Mouse (Mus musculus) hindbrain, embryonic 11.5 days (tissue): Measurements from ENCODE around the gene App. TPM values are rescaled to one million over a fixed set of nuclear protein-coding genes. Genes with fewer than 3 reads are reported as not detected.

Experiments
- ATAC-seq: fragments of 200-750 bp; cut with Nextera tagmentation; 2 replicates; pipeline ENCODE4 v1.8.0; 2017; ENCODE audit warnings: mild to moderate bottlenecking, moderate TSS enrichment, moderate library complexity; ENCODE audit not compliant: low FRiP score
- DNase-seq: peaks from one replicate; pipeline ENCODE4 v3.0.0-alpha.2; 2015; ENCODE audit warnings: low spot score
- H3K27ac ChIP-seq: fragments of 300-500 bp; sonication (generic); 2 replicates; pipeline ENCODE4 v1.5.1; 2014; ENCODE audit warnings: mild to moderate bottlenecking, low read depth, low read length
- H3K27me3 ChIP-seq: fragments of 300-500 bp; sonication (generic); 2 replicates; pipeline ENCODE4 v1.6.1; 2014; ENCODE audit warnings: mild to moderate bottlenecking, low read length, moderate library complexity, mixed read lengths; ENCODE audit not compliant: control insufficient read depth, insufficient read depth
- H3K36me3 ChIP-seq: fragments of 300-500 bp; sonication (generic); 2 replicates; pipeline ENCODE4 v1.6.1; 2014; ENCODE audit warnings: mild to moderate bottlenecking, low read length, moderate library complexity, mixed read lengths; ENCODE audit not compliant: control insufficient read depth, insufficient read depth
- H3K4me1 ChIP-seq: fragments of 300-500 bp; sonication (generic); replicated peaks from 2 replicates; pipeline ENCODE4 v1.6.1; 2014; ENCODE audit warnings: low read length, mixed read lengths; ENCODE audit not compliant: control insufficient read depth, insufficient read depth
- H3K4me2 ChIP-seq: fragments of 300-500 bp; sonication (generic); replicated peaks from 2 replicates; pipeline ENCODE4 v1.6.1; 2014; ENCODE audit warnings: mild to moderate bottlenecking, low read depth, low read length
- H3K4me3 ChIP-seq: fragments of 300-500 bp; sonication (generic); 2 replicates; pipeline ENCODE4 v1.5.1; 2014; ENCODE audit warnings: low read depth, low read length
- H3K9ac ChIP-seq: fragments of 300-500 bp; sonication (generic); 2 replicates; pipeline ENCODE4 v1.6.1; 2014; ENCODE audit warnings: low read depth, low read length
- H3K9me3 ChIP-seq: fragments of 300-500 bp; sonication (generic); 2 replicates; pipeline ENCODE4 v1.6.1; 2016; ENCODE audit warnings: low read length; ENCODE audit not compliant: control insufficient read depth
- WGBS: fragments of 180-500 bp; shearing (Covaris S2); extraction: QIAGEN DNeasy Blood & Tissue Kit; methylation state at CpG from one replicate; pipeline ENCODE4 v1.1.7; 2014; 5-methylcytosine and 5-hydroxymethylcytosine counted together
- polyA plus RNA-seq: library from polyadenylated mRNA; unstranded; fragments of >200 nt; fragmentation: Nextera tagmentation; extraction: Ambion mirVana; gene quantifications from 2 replicates; pipeline ENCODE4 v1.2.1, GENCODE M21; 2014

App gene
- polyA plus RNA-seq, 1 experiment from 2014 or later = 203 TPM

- H3K27ac ChIP-seq = no peak overlapping the region
- no peak overlapping the region for H3K4me3 ChIP-seq
- H3K9me3 ChIP-seq = no peaks in the 10 kb centered on the region
- no peaks in the 10 kb centered on the region for H3K27me3 ChIP-seq
- DNase-seq (no peak), ATAC-seq (no peak)
- WGBS = 75% methylated on average over 2 of the region's 2 CpGs
- H3K9ac ChIP-seq = no peak overlapping the region
- H3K4me2 ChIP-seq = no peak overlapping the region
- no peaks in the 10 kb centered on the region for H3K4me1 ChIP-seq
- peaks cover 3% of the 10 kb centered on the region; the same call in 1 of the 2 replicates for H3K36me3 ChIP-seq
These were observed 162.9 kb downstream of the App start for GRCm38 (mm10) chr16:85010651-85011050.

DNA sequence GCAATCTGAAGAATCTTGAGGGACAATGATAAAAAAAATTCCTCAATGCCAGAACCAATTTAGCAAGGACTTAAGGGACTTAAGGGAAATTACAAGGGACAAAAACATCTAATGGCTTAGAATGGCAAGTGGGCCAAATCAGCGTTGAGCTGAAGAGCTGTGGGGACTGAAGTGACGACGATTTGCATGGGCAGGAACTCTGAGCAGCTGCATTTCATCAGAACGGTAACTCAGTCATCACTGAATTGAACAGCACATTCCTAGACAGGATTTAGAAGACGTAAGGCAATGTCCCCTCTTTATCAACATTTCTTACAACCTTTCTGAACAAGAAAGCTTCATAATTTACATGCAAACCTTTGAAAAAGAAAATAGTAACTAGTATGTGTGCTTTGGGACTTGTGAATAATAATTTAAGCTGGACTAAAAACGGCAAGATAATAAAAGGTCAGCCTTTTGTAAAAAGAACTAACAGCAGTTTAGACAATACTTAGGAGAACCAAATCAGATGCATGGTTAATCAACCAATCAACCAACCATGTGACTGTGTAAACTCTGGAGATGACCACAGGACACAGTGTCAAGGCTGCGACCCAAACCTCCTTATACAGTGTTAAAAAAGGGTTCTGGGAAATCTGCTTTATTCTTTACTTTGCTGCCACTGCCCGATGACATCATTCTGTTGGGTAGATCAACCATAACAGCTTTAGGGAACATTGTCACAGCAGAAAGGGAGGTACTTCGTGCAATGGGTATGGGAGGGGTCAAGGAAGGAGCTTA is 164.5 kb downstream of the App start:
- no peak overlapping the region for H3K4me3 ChIP-seq
- H3K27ac ChIP-seq = no peak overlapping the region
- WGBS = 83% methylated on average over 9 of the region's 9 CpGs
- H3K4me1 ChIP-seq = no peaks in the 10 kb centered on the region
- H3K9me3 ChIP-seq = no peaks in the 10 kb centered on the region
- no peak overlapping the region for H3K4me2 ChIP-seq
- no peaks in the 10 kb centered on the region for H3K27me3 ChIP-seq
- DNase-seq (no peak), ATAC-seq (no peak)
- peaks cover 3% of the 10 kb centered on the region; the same call in 1 of the 2 replicates for H3K36me3 ChIP-seq
- no peak overlapping the region for H3K9ac ChIP-seq

GRCm38 (mm10) chr16:85001939-85002556 is 171.5 kb downstream of the App start:
- no peaks in the 10 kb centered on the region for H3K27me3 ChIP-seq
- H3K9me3 ChIP-seq = no peaks in the 10 kb centered on the region
- no peak overlapping the region for H3K9ac ChIP-seq
- H3K27ac ChIP-seq = no peak overlapping the region
- ATAC-seq (no peak), DNase-seq (no peak)
- H3K36me3 ChIP-seq = 0 out of 2 replicates have a peak, but pooled peaks cover 2% of the 10 kb centered on the region
- WGBS = 97% methylated on average over 5 of the region's 5 CpGs
- H3K4me3 ChIP-seq = no peak overlapping the region
- H3K4me1 ChIP-seq = no peaks in the 10 kb centered on the region
- no peak overlapping the region for H3K4me2 ChIP-seq

- H3K4me1 ChIP-seq = no peaks in the 10 kb centered on the region
- ATAC-seq (no peak), DNase-seq (no peak)
- H3K9me3 ChIP-seq = no peaks in the 10 kb centered on the region
- H3K4me3 ChIP-seq = no peak overlapping the region
- 89% methylated on average over 7 of the region's 7 CpGs for WGBS
- H3K9ac ChIP-seq = no peak overlapping the region
- no peak overlapping the region for H3K4me2 ChIP-seq
- H3K27me3 ChIP-seq = no peaks in the 10 kb centered on the region
- no peak overlapping the region for H3K27ac ChIP-seq
- 0 out of 2 replicates have a peak, but pooled peaks cover 2% of the 10 kb centered on the region for H3K36me3 ChIP-seq
These were observed 173.3 kb downstream of the App start for GRCm38 (mm10) chr16:85000304-85000703.

DNA sequence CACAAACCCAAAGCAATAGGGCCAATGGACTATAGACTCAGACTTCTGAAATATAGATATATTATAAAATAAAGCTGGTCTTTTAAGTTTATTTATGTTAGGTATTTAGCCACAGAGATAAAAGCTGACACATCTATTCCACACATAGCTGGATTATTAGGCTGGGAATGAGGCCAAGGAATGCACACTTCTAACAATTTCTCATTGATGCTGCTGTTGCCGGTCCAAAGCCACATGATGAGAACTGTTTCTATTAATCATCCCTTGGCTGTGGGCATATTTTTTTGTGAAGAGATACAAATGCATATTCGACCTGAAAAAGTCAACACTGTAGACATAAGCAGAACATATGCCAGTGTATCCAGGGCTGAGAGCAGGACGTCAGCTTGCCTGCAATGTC is 176.0 kb downstream of the App start:
- H3K4me3 ChIP-seq = no peak overlapping the region
- DNase-seq = no peak
- no peaks in the 10 kb centered on the region for H3K4me1 ChIP-seq
- no peak overlapping the region for H3K27ac ChIP-seq
- H3K27me3 ChIP-seq = no peaks in the 10 kb centered on the region
- 91% methylated on average over 3 of the region's 3 CpGs for WGBS
- H3K9me3 ChIP-seq = no peaks in the 10 kb centered on the region
- 0 out of 2 replicates have a peak, but pooled peaks cover 2% of the 10 kb centered on the region for H3K36me3 ChIP-seq
- no peak overlapping the region for H3K4me2 ChIP-seq
- no peak overlapping the region for H3K9ac ChIP-seq
- ATAC-seq = no peak

DNA sequence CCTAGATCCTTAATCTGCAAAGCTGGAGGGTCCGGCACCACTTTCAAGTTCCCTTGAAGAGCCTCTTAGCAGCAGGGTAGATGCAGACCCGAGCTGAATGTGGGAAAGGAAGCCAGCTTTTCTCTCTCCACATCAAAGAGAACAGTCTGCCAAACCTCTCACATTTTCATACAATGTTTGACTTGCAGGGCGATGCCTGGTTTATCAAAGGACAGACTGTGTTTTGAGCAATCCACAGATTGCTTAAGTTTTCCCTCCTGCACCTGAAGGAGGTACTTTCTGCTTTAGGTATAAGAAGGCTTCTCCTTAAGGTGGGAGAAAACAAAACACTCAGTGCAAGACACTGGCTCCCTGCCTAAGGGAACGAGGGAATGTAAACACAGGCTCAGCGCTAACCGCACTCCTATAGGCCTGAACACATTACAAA is 178.1 kb downstream of the App start:
- H3K9ac ChIP-seq = no peak overlapping the region
- WGBS = 63% methylated on average over 6 of the region's 6 CpGs
- no peak overlapping the region for H3K4me3 ChIP-seq
- ATAC-seq = no peak
- no peaks in the 10 kb centered on the region for H3K9me3 ChIP-seq
- DNase-seq = no peak
- no peaks in the 10 kb centered on the region for H3K36me3 ChIP-seq
- H3K27ac ChIP-seq = no peak overlapping the region
- no peak overlapping the region for H3K4me2 ChIP-seq
- no peaks in the 10 kb centered on the region for H3K4me1 ChIP-seq
- H3K27me3 ChIP-seq = no peaks in the 10 kb centered on the region

- DNase-seq (no peak), ATAC-seq (no peak)
- H3K27ac ChIP-seq = no peak overlapping the region
- no peak overlapping the region for H3K4me2 ChIP-seq
- no peaks in the 10 kb centered on the region for H3K4me1 ChIP-seq
- no peaks in the 10 kb centered on the region for H3K27me3 ChIP-seq
- H3K9ac ChIP-seq = no peak overlapping the region
- H3K36me3 ChIP-seq = no peaks in the 10 kb centered on the region
- 91% methylated on average over 7 of the region's 7 CpGs for WGBS
- no peaks in the 10 kb centered on the region for H3K9me3 ChIP-seq
- H3K4me3 ChIP-seq = no peak overlapping the region
These were observed 180.7 kb downstream of the App start for GRCm38 (mm10) chr16:84992888-84993287.

- Histone ChIP-seq H3K36me3 (no peaks in the 10 kb centered on the region), H3K27me3 (no peaks in the 10 kb centered on the region), H3K9ac (no peak overlapping the region), H3K4me2 (no peak overlapping the region), H3K4me3 (no peak overlapping the region), H3K9me3 (no peaks in the 10 kb centered on the region), H3K27ac (no peak overlapping the region), H3K4me1 (no peaks in the 10 kb centered on the region)
- ATAC-seq (no peak), DNase-seq (no peak)
- WGBS = 84% methylated on average over 4 of the region's 4 CpGs
These were observed 182.6 kb downstream of the App start for GRCm38 (mm10) chr16:84991011-84991410.

GRCm38 (mm10) chr16:84989938-84990337 is 183.6 kb downstream of the App start:
- no peak overlapping the region for H3K9ac ChIP-seq
- no peaks in the 10 kb centered on the region for H3K9me3 ChIP-seq
- H3K4me1 ChIP-seq = no peaks in the 10 kb centered on the region
- H3K27me3 ChIP-seq = no peaks in the 10 kb centered on the region
- H3K36me3 ChIP-seq = no peaks in the 10 kb centered on the region
- DNase-seq (no peak), ATAC-seq (no peak)
- no peak overlapping the region for H3K4me3 ChIP-seq
- no peak overlapping the region for H3K4me2 ChIP-seq
- WGBS = 87% methylated on average over 6 of the region's 6 CpGs
- no peak overlapping the region for H3K27ac ChIP-seq
